Mouse (Mus musculus) left cerebral cortex, postnatal 4 days (tissue): ENCODE results near the gene Tnfrsf13b. TPM values are rescaled to one million over a fixed set of nuclear protein-coding genes. Genes with fewer than 3 reads are reported as not detected.

Source experiments
- total RNA-seq, 2 experiments: library from RNA; stranded (reverse); gene quantifications; 2 replicates each; pipeline ENCODE4 v1.2.3; 2021

Gene Tnfrsf13b
- total RNA-seq, 2 experiments from 2014 or later, result 0.70 to 1.1 TPM

Other genes with a start within 250 kb of the Tnfrsf13b start
- gene Tmem11, start 247.5 kb upstream of the Tnfrsf13b start, total RNA-seq, result 10 to 100 TPM; 26.5 to 26.8 TPM
- 10 to 100 TPM; 22.8 to 29.3 TPM for gene Natd1, start 212.0 kb upstream of the Tnfrsf13b start, total RNA-seq
- 10 to 100 TPM; 16.7 to 17.3 TPM for gene Map2k3, start 194.7 kb upstream of the Tnfrsf13b start, total RNA-seq
- gene Kcnj12, start 104.2 kb upstream of the Tnfrsf13b start, total RNA-seq, result 1 to 10 TPM; 5.3 TPM
- 100 to 1,000 TPM; 585 to 610 TPM for gene Usp22, start 48.3 kb downstream of the Tnfrsf13b start, total RNA-seq
- gene Aldh3a1, start 80.8 kb downstream of the Tnfrsf13b start, total RNA-seq, result 1 to 10 TPM in 1 of 2 experiments, under 1 TPM in 1; 0.94 to 1.1 TPM
- 10 to 100 TPM; 40.0 to 42.3 TPM for gene Aldh3a2, start 140.7 kb downstream of the Tnfrsf13b start, total RNA-seq
- under 1 TPM; 0.20 to 0.28 TPM for gene Slc47a2, start 216.1 kb downstream of the Tnfrsf13b start, total RNA-seq